Mouse (Mus musculus) hindbrain, embryonic 16.5 days (tissue): Measurements from ENCODE around the gene Bfsp2. TPM values are rescaled to one million over a fixed set of nuclear protein-coding genes. Genes with fewer than 3 reads are reported as not detected.

Experiments used
- ATAC-seq: fragments of 200-750 bp; cut with Nextera tagmentation; 2 replicates; pipeline ENCODE4 v1.8.0; 2017; ENCODE audit warnings: moderate TSS enrichment, moderate library complexity
- H3K27ac ChIP-seq: fragments of 300-500 bp; sonication (generic); 2 replicates; pipeline ENCODE4 v1.5.1; 2014; ENCODE audit warnings: low read depth, mild to moderate bottlenecking, control low read depth, low read length, moderate library complexity
- H3K27me3 ChIP-seq: fragments of 300-500 bp; sonication (generic); replicated peaks from 2 replicates; pipeline ENCODE4 v1.6.1; 2014; ENCODE audit warnings: low read length; ENCODE audit not compliant: control insufficient read depth, insufficient read depth
- H3K36me3 ChIP-seq: fragments of 300-500 bp; sonication (generic); 2 replicates; pipeline ENCODE4 v1.6.1; 2014; ENCODE audit warnings: mild to moderate bottlenecking, low read length, moderate library complexity, mixed read lengths; ENCODE audit not compliant: control insufficient read depth, insufficient read depth
- H3K4me1 ChIP-seq: fragments of 300-500 bp; sonication (generic); 2 replicates; pipeline ENCODE4 v1.6.1; 2014; ENCODE audit warnings: low read depth, low read length; ENCODE audit not compliant: control insufficient read depth, insufficient read depth
- H3K4me2 ChIP-seq: fragments of 300-500 bp; sonication (generic); 2 replicates; pipeline ENCODE4 v1.6.1; 2014; ENCODE audit warnings: mild to moderate bottlenecking, low read length, control low read depth, moderate library complexity
- H3K4me3 ChIP-seq: fragments of 300-500 bp; sonication (generic); 2 replicates; pipeline ENCODE4 v1.5.1; 2014; ENCODE audit warnings: mild to moderate bottlenecking, low read length, control low read depth, moderate library complexity
- H3K9ac ChIP-seq: fragments of 300-500 bp; sonication (generic); 2 replicates; pipeline ENCODE4 v1.6.1; 2014; ENCODE audit warnings: low read depth, mild to moderate bottlenecking, control low read depth, low read length, moderate library complexity
- H3K9me3 ChIP-seq: fragments of 300-500 bp; sonication (generic); 2 replicates; pipeline ENCODE4 v1.6.1; 2014; ENCODE audit warnings: mild to moderate bottlenecking, low read length, moderate library complexity; ENCODE audit not compliant: control insufficient read depth
- WGBS: fragments of 180-500 bp; shearing (Covaris S2); extraction: QIAGEN DNeasy Blood & Tissue Kit; methylation state at CpG from one replicate; pipeline ENCODE4 v1.1.7; 2014; 5-methylcytosine and 5-hydroxymethylcytosine counted together
- polyA plus RNA-seq: library from polyadenylated mRNA; unstranded; fragments of >200 nt; fragmentation: Nextera tagmentation; extraction: Ambion mirVana; gene quantifications from 2 replicates; pipeline ENCODE4 v1.2.1, GENCODE M21; 2015

Gene Bfsp2
- 5.0 and 6.0 TPM in 2 replicates for polyA plus RNA-seq

DNA sequence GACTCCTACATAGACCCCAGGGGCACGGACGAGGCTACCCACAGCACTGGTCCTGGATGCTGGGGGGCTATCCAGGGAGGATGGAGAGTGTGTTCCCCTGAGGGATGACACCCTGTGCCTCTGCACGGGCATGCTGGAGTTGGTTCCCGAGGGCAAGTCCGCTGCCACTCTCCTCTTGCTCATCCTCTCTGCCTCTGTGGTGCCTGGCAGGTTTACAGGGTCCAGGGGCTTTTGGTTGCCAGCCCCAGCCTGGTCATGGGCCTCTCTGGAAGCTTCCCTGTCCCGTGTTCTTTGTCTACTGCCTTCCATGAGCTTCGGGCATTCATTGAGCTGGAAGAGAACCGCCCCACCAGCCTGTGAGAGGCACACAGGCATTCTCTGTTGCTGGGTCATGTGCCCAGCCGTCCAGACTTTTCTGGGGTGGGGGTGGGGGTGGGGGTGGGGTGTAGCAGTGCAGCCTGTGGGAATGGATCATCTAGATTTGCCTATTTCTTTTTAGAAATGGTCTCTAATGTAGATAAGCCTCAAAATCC is at the start of gene Bfsp2:
Gene Bfsp2 (minus strand): TSS at position 377 of the 533 bp plus-strand sequence.
- no peak within 1 kb of the TSS for H3K9ac ChIP-seq
- no peak within 1 kb of the TSS for H3K27ac ChIP-seq
- H3K36me3 ChIP-seq = no peaks in the 10 kb centered on the region
- peaks cover 3% of the 10 kb centered on the region; the same call in 1 of the 2 replicates for H3K27me3 ChIP-seq
- no peak within 1 kb of the TSS for H3K4me3 ChIP-seq
- no peaks in the 10 kb centered on the region for H3K9me3 ChIP-seq
- peaks cover 8% of the 10 kb centered on the region for H3K4me1 ChIP-seq
- no peak within 1 kb of the TSS for H3K4me2 ChIP-seq
- 57% methylated on average over 9 of the region's 9 CpGs for WGBS
- ATAC-seq = peak; percentile 66; the same call in 1 of the 2 replicates

DNA sequence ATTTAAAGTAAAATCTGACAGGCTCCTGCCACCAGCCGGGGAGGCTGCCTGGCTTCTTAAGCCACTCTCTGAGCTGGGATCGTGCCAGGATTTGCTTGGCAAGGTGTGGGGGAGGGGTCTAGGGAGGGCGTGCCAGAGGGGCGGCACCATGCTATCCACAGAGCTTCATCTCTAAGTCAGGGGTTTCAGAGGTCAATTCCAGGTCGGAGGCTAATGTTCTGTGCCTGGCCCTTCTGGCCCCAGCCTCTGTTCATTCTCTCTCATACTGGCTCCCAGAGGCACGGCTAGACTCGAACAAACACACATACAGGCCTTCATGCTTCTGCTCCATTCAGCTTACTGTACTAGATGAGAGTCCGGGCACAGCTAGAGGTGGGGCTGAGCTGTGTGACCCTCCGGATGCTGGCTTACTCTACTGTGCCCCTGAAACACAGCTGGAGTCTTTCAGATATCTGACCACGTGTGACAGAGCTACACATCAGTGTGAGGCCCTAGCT is 44.9 kb upstream of the Bfsp2 start:
- peaks cover 12% of the 10 kb centered on the region for H3K4me1 ChIP-seq
- peak overlapping the region; percentile 42; the same call in 1 of the 2 replicates for H3K27ac ChIP-seq
- no peak overlapping the region for H3K4me3 ChIP-seq
- no peak overlapping the region for H3K4me2 ChIP-seq
- no peak overlapping the region for H3K9ac ChIP-seq
- peak; percentile 41 for ATAC-seq
- 20% methylated on average over 10 of the region's 10 CpGs for WGBS
- 0 out of 2 replicates have a peak, but pooled peaks cover 2% of the 10 kb centered on the region for H3K9me3 ChIP-seq
- H3K36me3 ChIP-seq = no peaks in the 10 kb centered on the region
- H3K27me3 ChIP-seq = no peaks in the 10 kb centered on the region

DNA sequence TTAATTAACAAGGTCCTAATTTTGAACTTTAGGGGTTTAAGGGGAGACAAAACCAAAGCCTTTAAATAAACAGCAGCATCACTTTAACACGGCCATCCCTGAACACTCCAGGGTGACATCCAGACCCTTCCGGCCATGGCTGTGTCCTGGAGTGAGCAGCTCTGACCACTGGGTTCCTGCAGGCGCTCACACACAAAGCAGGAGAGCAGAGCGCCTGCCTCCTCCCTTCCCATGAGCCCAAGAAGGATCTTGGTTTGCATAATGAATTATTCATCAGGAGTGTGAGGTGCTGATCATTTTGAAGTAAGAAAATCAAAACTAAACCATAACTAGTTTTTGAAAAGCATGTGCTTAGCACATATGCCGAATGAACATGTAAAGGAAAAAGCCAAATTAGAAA is 44.4 kb upstream of the Bfsp2 start:
- Histone ChIP-seq H3K36me3 (no peaks in the 10 kb centered on the region), H3K4me1 (peaks cover 12% of the 10 kb centered on the region), H3K4me3 (no peak overlapping the region), H3K27me3 (no peaks in the 10 kb centered on the region), H3K9ac (no peak overlapping the region), H3K9me3 (no peaks in the 10 kb centered on the region), H3K27ac (no peak overlapping the region), H3K4me2 (no peak overlapping the region)
- WGBS = 16% methylated on average over 5 of the region's 5 CpGs
- 0 out of 2 replicates have a peak, but pooled peaks have one; percentile 60 for ATAC-seq

DNA sequence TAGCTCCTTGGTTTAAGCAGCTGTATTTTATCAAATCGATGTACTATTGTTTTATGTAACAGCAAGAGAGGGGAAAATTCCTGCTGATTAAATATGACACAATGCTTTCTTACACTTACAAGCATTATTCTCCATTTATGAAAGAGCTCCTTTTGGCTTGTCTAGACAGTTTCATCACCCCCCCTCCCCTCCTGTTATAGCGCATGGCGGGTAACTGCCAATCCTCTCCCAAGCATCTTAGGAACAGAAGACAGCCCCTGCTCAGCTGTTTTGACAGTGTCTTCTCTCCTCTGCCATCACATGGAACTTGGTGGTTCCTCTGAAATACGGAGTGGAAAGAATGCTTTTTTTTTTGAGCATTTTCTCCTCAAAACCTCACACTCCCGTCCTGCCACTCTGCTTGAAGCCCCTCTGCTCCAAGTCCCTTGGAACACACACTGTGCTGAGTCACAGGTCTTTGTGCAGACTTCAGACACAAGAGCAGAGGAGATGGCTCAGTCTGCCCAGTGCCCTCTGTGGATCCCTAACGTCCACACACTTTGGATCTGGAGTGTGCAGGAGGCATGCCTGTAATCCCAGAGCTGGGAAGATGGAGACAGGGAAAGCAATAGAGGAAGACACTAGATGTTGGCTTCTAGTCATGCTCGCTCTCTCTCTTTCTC is 43.7 kb upstream of the Bfsp2 start:
- 38% methylated on average over 7 of the region's 7 CpGs for WGBS
- Histone ChIP-seq H3K9ac (no peak overlapping the region), H3K27me3 (no peaks in the 10 kb centered on the region), H3K9me3 (peaks cover 3% of the 10 kb centered on the region; the same call in 1 of the 2 replicates), H3K36me3 (no peaks in the 10 kb centered on the region), H3K27ac (no peak overlapping the region), H3K4me3 (no peak overlapping the region), H3K4me2 (no peak overlapping the region), H3K4me1 (peaks cover 12% of the 10 kb centered on the region)
- ATAC-seq = peak; percentile 32; the same call in 1 of the 2 replicates

DNA sequence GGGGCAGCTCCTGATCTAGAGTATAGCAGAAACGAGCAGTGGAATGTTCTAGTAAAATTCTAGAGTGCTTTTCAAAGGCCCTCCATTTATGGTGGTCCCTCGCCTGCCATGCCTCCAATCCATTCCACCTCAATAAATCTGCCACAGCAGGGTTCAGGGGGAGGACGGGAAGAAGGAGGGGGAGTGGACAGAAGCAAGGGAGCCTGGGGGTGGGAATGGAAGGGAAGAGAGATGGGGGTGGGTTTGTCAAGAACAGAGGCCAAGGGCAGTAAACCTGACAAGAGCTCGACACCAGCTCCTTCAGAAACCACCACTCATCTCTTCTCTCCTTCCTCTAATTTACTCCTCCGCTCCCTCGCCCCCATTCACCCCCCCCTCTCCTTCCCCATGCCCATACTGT is 42.8 kb upstream of the Bfsp2 start:
- no peak for ATAC-seq
- no peaks in the 10 kb centered on the region for H3K36me3 ChIP-seq
- no peaks in the 10 kb centered on the region for H3K27me3 ChIP-seq
- no peak overlapping the region for H3K4me3 ChIP-seq
- H3K9ac ChIP-seq = no peak overlapping the region
- no peak overlapping the region for H3K4me2 ChIP-seq
- WGBS = 54% methylated on average over 6 of the region's 6 CpGs
- H3K4me1 ChIP-seq = peaks cover 12% of the 10 kb centered on the region
- H3K9me3 ChIP-seq = peaks cover 4% of the 10 kb centered on the region; the same call in 1 of the 2 replicates
- no peak overlapping the region for H3K27ac ChIP-seq

DNA sequence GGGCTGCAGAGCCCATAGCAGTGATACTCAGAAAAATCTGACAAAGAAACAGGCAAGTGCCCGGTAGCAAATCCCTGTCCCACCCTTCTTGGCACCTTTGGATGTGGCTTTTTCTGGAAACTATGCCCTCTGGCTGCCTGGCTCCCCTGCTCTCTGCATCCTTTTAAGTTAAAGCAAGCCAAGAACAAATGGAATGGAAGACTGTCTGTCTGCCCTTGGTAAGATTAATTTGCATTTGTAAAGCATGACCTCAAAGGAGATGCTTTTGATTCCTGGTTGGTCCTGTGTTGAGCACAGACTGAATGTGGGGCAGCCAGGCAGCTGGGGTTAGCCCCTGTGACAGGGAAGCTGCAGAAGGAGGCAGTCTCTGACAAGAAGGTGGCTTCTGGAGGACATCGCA is 33.7 kb upstream of the Bfsp2 start:
- H3K9ac ChIP-seq = no peak overlapping the region
- H3K4me3 ChIP-seq = no peak overlapping the region
- WGBS = 45% methylated on average over 2 of the region's 2 CpGs
- no peaks in the 10 kb centered on the region for H3K4me1 ChIP-seq
- ATAC-seq = no peak
- no peak overlapping the region for H3K27ac ChIP-seq
- H3K9me3 ChIP-seq = 0 out of 2 replicates have a peak, but pooled peaks cover 1% of the 10 kb centered on the region
- H3K27me3 ChIP-seq = no peaks in the 10 kb centered on the region
- no peaks in the 10 kb centered on the region for H3K36me3 ChIP-seq
- H3K4me2 ChIP-seq = no peak overlapping the region

DNA sequence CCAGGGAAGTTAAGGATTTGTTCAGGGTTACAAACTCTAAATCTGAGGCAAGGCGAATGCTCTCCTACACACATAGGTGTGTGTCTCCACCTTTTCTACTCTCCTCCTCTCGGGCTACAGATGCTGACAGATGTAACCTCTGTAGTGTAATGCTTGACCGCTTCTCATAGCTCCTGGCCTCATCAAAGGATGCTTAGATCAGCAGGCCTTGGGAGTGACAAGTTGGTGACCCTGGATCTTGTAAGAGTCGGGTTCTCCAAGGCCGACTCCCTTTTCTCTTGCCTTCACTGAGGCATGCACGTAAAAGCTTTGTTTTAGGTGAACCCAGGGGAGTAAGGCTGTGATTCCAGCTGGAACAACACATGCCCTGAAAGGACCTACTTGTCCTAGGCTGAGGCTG is 32.0 kb upstream of the Bfsp2 start:
- no peaks in the 10 kb centered on the region for H3K27me3 ChIP-seq
- no peak overlapping the region for H3K4me2 ChIP-seq
- H3K4me3 ChIP-seq = no peak overlapping the region
- 78% methylated on average over 6 of the region's 6 CpGs for WGBS
- H3K27ac ChIP-seq = no peak overlapping the region
- no peaks in the 10 kb centered on the region for H3K9me3 ChIP-seq
- no peaks in the 10 kb centered on the region for H3K36me3 ChIP-seq
- no peak for ATAC-seq
- no peaks in the 10 kb centered on the region for H3K4me1 ChIP-seq
- no peak overlapping the region for H3K9ac ChIP-seq

DNA sequence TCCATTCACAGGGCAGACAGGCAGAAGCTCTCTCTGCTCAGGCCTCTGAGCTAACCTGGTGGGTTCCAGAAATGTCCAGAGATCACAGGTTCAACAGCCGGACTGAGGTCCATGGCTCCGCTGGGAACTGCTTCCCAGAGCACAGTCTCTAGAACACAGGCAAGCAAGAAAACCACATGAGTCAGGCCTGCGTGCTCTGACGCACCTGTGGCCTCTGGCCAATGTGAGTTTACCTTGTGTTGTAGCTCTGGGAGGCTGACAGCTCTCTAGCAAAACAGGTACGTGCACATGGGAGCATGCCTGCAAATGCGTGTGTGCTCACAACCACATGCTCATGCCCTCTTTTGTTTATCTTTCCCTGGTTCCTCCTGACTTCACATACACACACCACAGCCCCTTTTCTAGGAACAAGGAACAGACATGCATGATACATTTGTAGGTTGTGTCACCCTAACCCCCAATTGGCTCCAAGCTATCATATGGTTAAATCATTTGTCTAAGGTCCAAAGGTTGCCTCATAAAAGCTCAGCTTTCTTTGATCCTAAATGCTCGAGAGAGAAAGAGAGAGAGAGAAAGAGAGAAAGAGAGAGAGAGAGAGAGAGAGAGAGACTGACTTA is 26.9 kb upstream of the Bfsp2 start:
- no peak overlapping the region for H3K9ac ChIP-seq
- no peak overlapping the region for H3K27ac ChIP-seq
- ATAC-seq = no peak
- H3K4me2 ChIP-seq = no peak overlapping the region
- H3K4me3 ChIP-seq = no peak overlapping the region
- no peaks in the 10 kb centered on the region for H3K9me3 ChIP-seq
- no peaks in the 10 kb centered on the region for H3K27me3 ChIP-seq
- H3K36me3 ChIP-seq = no peaks in the 10 kb centered on the region
- peaks cover 15% of the 10 kb centered on the region for H3K4me1 ChIP-seq
- WGBS = 80% methylated on average over 7 of the region's 7 CpGs

DNA sequence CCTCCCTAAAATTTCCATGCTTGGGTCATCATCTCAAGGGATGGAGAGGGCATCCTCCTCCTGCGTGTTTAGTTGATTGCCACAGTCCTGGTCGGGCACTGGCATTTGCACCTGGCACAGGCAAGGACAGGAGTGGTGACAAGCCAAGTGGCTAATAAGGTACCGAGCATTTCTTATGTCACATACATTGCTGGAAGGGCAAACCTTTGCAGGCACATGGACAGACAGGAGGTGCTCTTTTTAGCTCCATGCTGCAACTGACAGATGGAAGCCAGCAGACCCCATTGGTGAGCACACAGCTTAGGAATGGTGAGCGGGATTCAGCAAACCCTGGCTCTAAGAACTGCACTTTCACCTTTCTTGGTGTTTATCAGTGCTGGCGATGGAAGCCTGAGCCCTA is 24.8 kb upstream of the Bfsp2 start:
- peak overlapping the region; percentile 41; the same call in 1 of the 2 replicates for H3K27ac ChIP-seq
- no peak overlapping the region for H3K9ac ChIP-seq
- 29% methylated on average over 5 of the region's 5 CpGs for WGBS

More for the DNA sequence above, 24.8 kb upstream of the Bfsp2 start:
- Histone ChIP-seq H3K4me3 (no peak overlapping the region), H3K4me1 (peaks cover 24% of the 10 kb centered on the region), H3K36me3 (no peaks in the 10 kb centered on the region), H3K27me3 (no peaks in the 10 kb centered on the region), H3K4me2 (no peak overlapping the region), H3K9me3 (no peaks in the 10 kb centered on the region)
- peak; percentile 19 for ATAC-seq
